Mouse (Mus musculus) layer of hippocampus, adult 9-10 months (tissue): ENCODE results near the gene Capn15.

Experiments
- DNase-seq: peaks from one replicate; pipeline ENCODE4 v3.0.0; 2022; ENCODE audit warnings: low spot score

Gene Capn15

GRCm38 (mm10) chr17:25919144-25919785 lies 66.3 kb downstream of the Capn15 start, which contains the start of gene Rab40c:
TSS of gene Rab40c (minus strand) at chr17:25919727.
- no peak for DNase-seq

GRCm38 (mm10) chr17:25918037-25918750 lies 67.4 kb downstream of the Capn15 start:
- no peak for DNase-seq

DNA sequence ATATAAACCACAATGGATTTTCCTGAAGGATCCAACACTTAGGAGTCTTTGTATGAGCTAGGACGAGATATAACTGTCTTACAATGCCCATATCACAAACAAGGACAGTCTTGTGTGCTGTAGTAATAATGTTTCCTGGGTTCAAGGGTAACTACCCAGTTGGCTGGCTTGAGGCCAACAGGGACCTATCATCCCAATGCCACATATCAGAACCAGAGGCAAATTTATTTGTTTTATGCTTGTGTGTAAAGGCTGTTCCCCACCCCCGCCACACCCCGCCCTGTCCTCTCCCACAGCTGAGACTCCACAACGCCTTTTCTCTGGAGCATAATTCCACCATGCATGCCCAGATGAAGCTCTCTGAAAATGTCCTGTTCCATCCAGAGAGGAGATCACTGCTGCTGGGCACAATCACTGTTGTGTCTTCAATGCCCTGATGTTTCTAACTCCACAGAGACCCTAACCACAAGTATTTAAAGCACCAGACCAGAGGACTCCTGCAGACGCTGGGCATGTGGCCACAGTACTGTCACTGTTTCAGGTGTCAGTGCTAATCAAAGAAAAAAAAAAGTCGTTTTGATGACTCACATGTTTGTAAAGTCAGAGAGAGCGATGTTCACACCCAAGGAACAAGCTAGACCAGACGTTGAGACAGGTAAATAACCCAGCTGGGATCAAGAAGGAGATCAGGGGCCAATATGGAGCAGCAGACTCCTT lies 68.5 kb downstream of the Capn15 start:
- no peak for DNase-seq

- no peak for DNase-seq
Observed at GRCm38 (mm10) chr17:25914295-25914694, 71.3 kb downstream of the Capn15 start.

DNA sequence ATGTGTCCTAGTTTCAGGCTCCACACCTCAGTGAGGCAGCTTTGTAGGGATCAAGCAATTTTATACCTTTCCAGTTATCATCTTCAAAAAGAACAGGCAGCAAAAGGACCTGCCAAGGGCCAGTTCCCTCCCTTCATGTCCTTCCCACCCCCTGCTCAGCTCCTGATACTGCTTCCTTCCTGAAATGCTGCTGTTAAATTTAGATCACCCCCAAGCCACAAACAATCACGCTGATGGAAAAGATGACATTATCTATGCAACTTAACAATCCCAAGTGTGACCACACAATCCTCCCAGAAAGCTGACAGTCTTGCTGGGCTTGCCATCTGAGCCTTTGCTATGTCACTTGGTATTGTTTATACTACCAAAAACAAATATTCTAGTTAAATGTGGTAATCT lies 71.7 kb downstream of the Capn15 start:
- no peak for DNase-seq

DNA sequence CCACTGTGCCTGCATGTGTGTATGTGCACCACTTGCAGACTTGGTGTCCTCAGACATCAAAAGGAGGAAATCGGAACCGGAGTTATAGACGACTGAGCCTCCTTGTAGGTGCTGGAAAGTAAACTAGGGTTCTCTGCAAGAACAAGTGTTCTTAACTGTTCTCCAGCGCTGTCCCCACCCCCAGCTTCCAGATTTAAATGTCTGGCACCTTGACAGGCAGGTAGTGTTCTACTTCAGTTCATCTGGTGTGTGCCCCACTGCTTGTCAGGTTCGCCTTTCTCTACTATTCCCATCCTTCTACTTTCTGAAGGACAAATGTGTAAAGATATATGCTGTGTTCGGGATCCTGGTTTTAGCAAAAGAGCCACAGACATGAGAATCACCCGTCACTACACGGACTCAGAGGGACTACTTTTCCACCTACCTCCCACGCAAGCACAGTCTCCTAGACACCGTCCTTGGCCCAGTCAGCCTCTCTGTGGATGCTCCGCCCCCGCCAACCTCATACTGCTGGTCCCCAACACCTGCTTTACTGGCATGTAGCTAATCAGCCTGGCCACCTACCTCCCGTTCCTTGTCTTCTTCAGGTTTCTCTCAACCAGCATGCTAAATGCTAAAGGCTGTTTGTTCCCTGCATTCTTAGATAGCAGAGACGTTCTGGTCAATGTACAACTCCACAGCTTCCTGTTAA lies 72.3 kb downstream of the Capn15 start:
- peak; percentile 63 for DNase-seq

- no peak for DNase-seq
Observed at GRCm38 (mm10) chr17:25911816-25912215, 73.8 kb downstream of the Capn15 start.
